In the genomic region with DNA sequence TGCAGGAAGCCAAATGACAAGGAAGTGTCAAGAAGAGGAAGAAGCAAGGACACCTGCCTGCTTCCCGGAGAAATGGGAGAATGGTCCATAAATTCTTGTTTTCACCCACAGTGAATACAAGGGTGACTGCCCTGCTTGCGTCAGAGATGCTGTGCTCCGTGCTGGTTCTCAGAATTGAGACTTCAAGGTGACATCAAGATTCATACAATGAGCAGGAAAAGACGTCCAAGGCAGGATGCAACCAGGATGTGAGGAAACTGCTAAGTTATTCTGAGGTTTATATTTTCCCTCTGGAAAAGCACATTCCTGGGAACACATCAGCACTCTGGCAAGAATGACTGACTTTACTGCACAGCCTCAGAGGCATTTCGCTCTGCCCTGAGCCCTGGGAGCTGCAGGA, we compare ENCODE assay signal across 27 mouse cellular contexts.
DNase-seq lines count a peak whose midpoint lies in the region; ATAC-seq lines count a peak whose summit lies in the region.
"Had no signal": no experiment of that assay in that cellular context is flagged by ENCODE, and none has a peak within 500 bp of the region (broad histone marks: within the 10 kb centered on the region; RNA-seq: fewer than 3 reads in every experiment).

No protein-coding gene starts in this region.

- H3K4me3 ChIP-seq in kidney, embryonic 14.5 days (ENCODE audit: low read length) = no peak overlapping the region
- no peak overlapping the region for H3K4me3 ChIP-seq in kidney, embryonic 15.5 days (replicated peaks)
- no peak overlapping the region for H3K4me3 ChIP-seq in forebrain, embryonic 15.5 days
- H3K4me3 ChIP-seq: gastrocnemius, adult 2 months; heart, embryonic 13.5 days; lung, embryonic 15.5 days; megakaryocyte, embryonic 14.5 days; midbrain, embryonic 12.5 days; neural tube, embryonic 13.5 days; stomach, embryonic 15.5 days had no signal

- no peak overlapping the region for H3K27ac ChIP-seq in kidney, embryonic 14.5 days (ENCODE audit: low read depth, low read length)
- no peak overlapping the region for H3K27ac ChIP-seq in kidney, embryonic 15.5 days
- no peak overlapping the region for H3K27ac ChIP-seq in forebrain, embryonic 15.5 days (replicated peaks)
- H3K27ac ChIP-seq: gastrocnemius, adult 2 months; heart, embryonic 13.5 days; liver, embryonic 14.5 days; lung, embryonic 15.5 days; midbrain, embryonic 12.5 days; neural tube, embryonic 13.5 days; stomach, embryonic 15.5 days had no signal

- WGBS in kidney, embryonic 14.5 days = 53% methylated on average over 5 of the region's 5 CpGs
- 49% methylated on average over 5 of the region's 5 CpGs for WGBS in kidney, embryonic 15.5 days
- 76% methylated on average over 5 of the region's 5 CpGs for WGBS in forebrain, embryonic 15.5 days

- no peaks in the 10 kb centered on the region for H3K9me3 ChIP-seq in kidney, embryonic 14.5 days (ENCODE audit: control insufficient read depth, low read length)
- no peaks in the 10 kb centered on the region for H3K9me3 ChIP-seq in kidney, embryonic 15.5 days (replicated peaks)
- H3K9me3 ChIP-seq in forebrain, embryonic 15.5 days = no peaks in the 10 kb centered on the region
- H3K9me3 ChIP-seq: heart, embryonic 13.5 days; lung, embryonic 15.5 days; midbrain, embryonic 12.5 days; neural tube, embryonic 13.5 days; stomach, embryonic 15.5 days had no signal

- no peaks in the 10 kb centered on the region for H3K27me3 ChIP-seq in kidney, embryonic 14.5 days (ENCODE audit: control insufficient read depth, insufficient read depth, low read length)
- no peaks in the 10 kb centered on the region for H3K27me3 ChIP-seq in kidney, embryonic 15.5 days
- H3K27me3 ChIP-seq in forebrain, embryonic 15.5 days = no peaks in the 10 kb centered on the region
- H3K27me3 ChIP-seq: CH12.LX; heart, embryonic 13.5 days; lung, embryonic 15.5 days; megakaryocyte, embryonic 14.5 days; midbrain, embryonic 12.5 days; neural tube, embryonic 13.5 days; stomach, embryonic 15.5 days had no signal

- no peak for ATAC-seq in kidney, embryonic 14.5 days (ENCODE audit: low FRiP score, low TSS enrichment)
- ATAC-seq in kidney, embryonic 15.5 days (replicated peaks; ENCODE audit: low FRiP score) = peak; percentile 25; the same call in 1 of the 2 replicates
- ATAC-seq in forebrain, embryonic 15.5 days (replicated peaks) = no peak
- ATAC-seq: activated CD4-positive, CD25-positive, alpha-beta regulatory T cell, adult 4 months; forebrain, embryonic 14.5 days; hindbrain, embryonic 16.5 days had no signal

- H3K9ac ChIP-seq in kidney, embryonic 14.5 days (ENCODE audit: low read depth, low read length) = no peak overlapping the region
- H3K9ac ChIP-seq in kidney, embryonic 15.5 days = no peak overlapping the region
- no peak overlapping the region for H3K9ac ChIP-seq in forebrain, embryonic 15.5 days (replicated peaks)
- H3K9ac ChIP-seq: heart, embryonic 13.5 days; liver, embryonic 14.5 days; lung, embryonic 15.5 days; midbrain, embryonic 12.5 days; neural tube, embryonic 13.5 days; stomach, embryonic 15.5 days had no signal

- DNase-seq in kidney, adult 11 months = peak; percentile 17
- DNase-seq in kidney, adult 8-10 months = peak; percentile 7 to 27
- DNase-seq in kidney, postnatal 25 days = peak; percentile 7 to 54
- DNase-seq in ovary, postnatal 36 days (ENCODE audit: low spot score) = no peak
- DNase-seq in gastrocnemius, postnatal 25 days = no peak
- DNase-seq: adrenal gland, postnatal 10 days; cerebellum, adult 11-12 months; gastrocnemius, adult 2 months; heart, postnatal 10 days; liver; lung, postnatal 4 days; retina, postnatal 1 day; right cerebral cortex, postnatal 14 days had no signal

- H3K4me1 ChIP-seq in kidney, embryonic 14.5 days (ENCODE audit: control insufficient read depth, insufficient read depth, low read length) = no peaks in the 10 kb centered on the region
- H3K4me1 ChIP-seq in kidney, embryonic 15.5 days = 0 out of 2 replicates have a peak, but pooled peaks cover 4% of the 10 kb centered on the region
- H3K4me1 ChIP-seq in forebrain, embryonic 15.5 days = no peaks in the 10 kb centered on the region
- H3K4me1 ChIP-seq: heart, embryonic 13.5 days; lung, embryonic 15.5 days; megakaryocyte, embryonic 14.5 days; midbrain, embryonic 12.5 days; neural tube, embryonic 13.5 days; stomach, embryonic 15.5 days had no signal

- no peaks in the 10 kb centered on the region for H3K36me3 ChIP-seq in kidney, embryonic 14.5 days (ENCODE audit: control insufficient read depth, insufficient read depth, low read length)
- no peaks in the 10 kb centered on the region for H3K36me3 ChIP-seq in kidney, embryonic 15.5 days
- H3K36me3 ChIP-seq in forebrain, embryonic 15.5 days = no peaks in the 10 kb centered on the region
- H3K36me3 ChIP-seq: heart, embryonic 13.5 days; lung, embryonic 15.5 days; midbrain, embryonic 12.5 days; neural tube, embryonic 13.5 days; stomach, embryonic 15.5 days had no signal

- no peak overlapping the region for H3K4me2 ChIP-seq in kidney, embryonic 14.5 days (replicated peaks; ENCODE audit: low read depth, low read length)
- no peak overlapping the region for H3K4me2 ChIP-seq in kidney, embryonic 15.5 days
- H3K4me2 ChIP-seq in forebrain, embryonic 15.5 days (replicated peaks) = no peak overlapping the region
- H3K4me2 ChIP-seq: heart, embryonic 13.5 days; lung, embryonic 15.5 days; midbrain, embryonic 12.5 days; neural tube, embryonic 13.5 days; stomach, embryonic 15.5 days had no signal

Comparison
In these comparisons a context has a peak if more than half of its experiments do, and no peak if none do; other contexts are left out.
1. DNase-seq: peak in kidney, adult 11 months (single experiment), kidney, adult 8-10 months (2 of 2) and kidney, postnatal 25 days (2 of 2); none in ovary, postnatal 36 days (single experiment) and gastrocnemius, postnatal 25 days (single experiment).